Mouse (Mus musculus) CH12.LX (cell line): ENCODE measurements around the gene Lrmda.

Source experiments
- CTCF ChIP-seq, 2 experiments: IDR thresholded peaks in 1 of 2; conservative IDR thresholded peaks in 1 of 2; 2 replicates each; pipeline ENCODE4 v1.5.1; 2011 to 2012; ENCODE audit warnings: low read depth in 2 of 2, low read length in 2 of 2, improper control_type of control experiment in 1 of 2, inconsistent platforms in 1 of 2, mild to moderate bottlenecking in 1 of 2, moderate library complexity in 1 of 2
- EP300 ChIP-seq: IDR thresholded peaks from 2 replicates; pipeline ENCODE4 v1.6.1; 2011; ENCODE audit warnings: low read length, improper control_type of control experiment
- MAFK ChIP-seq: IDR thresholded peaks from 2 replicates; pipeline ENCODE4 v1.6.1; 2011; ENCODE audit warnings: low read length, improper control_type of control experiment; ENCODE audit not compliant: insufficient replicate concordance
- UBTF ChIP-seq: IDR thresholded peaks from 2 replicates; pipeline ENCODE4 v1.6.1; 2012; ENCODE audit warnings: low read depth, mild to moderate bottlenecking, inconsistent platforms, low read length, improper control_type of control experiment, moderate library complexity

DNA sequence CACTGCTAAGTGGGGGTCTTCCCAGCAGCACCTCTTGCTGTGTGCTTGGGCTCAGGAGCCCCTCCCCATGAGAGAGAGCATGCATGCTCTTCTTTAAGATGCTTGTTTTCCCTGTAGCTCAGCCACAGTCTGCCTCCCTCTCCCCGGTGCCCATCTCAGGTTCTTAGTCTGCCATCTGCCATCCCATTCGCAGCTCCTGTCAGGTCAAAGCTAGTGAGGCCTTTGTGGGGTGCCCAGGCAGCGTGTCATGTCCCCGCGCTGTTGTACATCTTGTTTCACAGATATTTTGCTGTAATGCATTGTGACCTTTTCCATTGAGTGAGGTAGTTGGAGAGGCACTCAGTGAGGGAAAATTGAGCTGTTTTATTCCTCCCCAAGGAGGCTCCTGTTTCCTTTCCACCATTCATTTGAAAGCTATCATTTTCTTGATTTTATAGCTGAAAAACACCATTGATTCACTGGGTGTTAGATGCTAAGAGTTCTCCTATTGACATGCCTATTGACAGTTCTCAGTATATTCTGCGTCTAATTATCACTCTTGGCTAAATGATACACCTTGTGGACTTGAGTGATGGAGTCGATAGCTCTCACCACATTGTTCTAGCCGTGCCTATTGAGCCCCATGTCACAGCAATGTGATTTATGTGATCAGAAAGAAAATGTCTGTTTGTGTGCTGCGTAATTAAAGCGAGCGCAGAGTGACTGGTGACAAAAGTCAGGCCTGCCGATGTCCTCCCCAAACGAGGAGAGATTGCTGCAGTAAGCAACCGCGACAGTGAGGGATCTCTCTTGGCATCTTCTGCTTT is 335.5 kb downstream of the Lrmda start:
- TF ChIP-seq CTCF (conservative IDR thresholded peaks at IDR 0.05 in 1 of 2, IDR thresholded peaks at IDR 0.05 in 1 of 2; ENCODE audit: low read depth in 2 of 2, low read length in 2 of 2) (no peak), UBTF (no peak), EP300 (no peak), MAFK (no peak)
